Mouse (Mus musculus) heart, adult 2 months (tissue): ENCODE data around the gene Icmt.

ENCODE experiments used
- CTCF ChIP-seq: fragments of 200-600 bp; IDR thresholded peaks from 2 replicates; pipeline ENCODE4 v1.8.1; 2022; ENCODE audit warnings: antibody characterized with exemption, mild to moderate bottlenecking, moderate library complexity
- POLR2A ChIP-seq: fragments of 200-500 bp; IDR thresholded peaks from 2 replicates; pipeline ENCODE4 v1.6.1; 2011; ENCODE audit warnings: mild to moderate bottlenecking, low read depth, low read length, control low read depth; ENCODE audit not compliant: insufficient read depth

DNA sequence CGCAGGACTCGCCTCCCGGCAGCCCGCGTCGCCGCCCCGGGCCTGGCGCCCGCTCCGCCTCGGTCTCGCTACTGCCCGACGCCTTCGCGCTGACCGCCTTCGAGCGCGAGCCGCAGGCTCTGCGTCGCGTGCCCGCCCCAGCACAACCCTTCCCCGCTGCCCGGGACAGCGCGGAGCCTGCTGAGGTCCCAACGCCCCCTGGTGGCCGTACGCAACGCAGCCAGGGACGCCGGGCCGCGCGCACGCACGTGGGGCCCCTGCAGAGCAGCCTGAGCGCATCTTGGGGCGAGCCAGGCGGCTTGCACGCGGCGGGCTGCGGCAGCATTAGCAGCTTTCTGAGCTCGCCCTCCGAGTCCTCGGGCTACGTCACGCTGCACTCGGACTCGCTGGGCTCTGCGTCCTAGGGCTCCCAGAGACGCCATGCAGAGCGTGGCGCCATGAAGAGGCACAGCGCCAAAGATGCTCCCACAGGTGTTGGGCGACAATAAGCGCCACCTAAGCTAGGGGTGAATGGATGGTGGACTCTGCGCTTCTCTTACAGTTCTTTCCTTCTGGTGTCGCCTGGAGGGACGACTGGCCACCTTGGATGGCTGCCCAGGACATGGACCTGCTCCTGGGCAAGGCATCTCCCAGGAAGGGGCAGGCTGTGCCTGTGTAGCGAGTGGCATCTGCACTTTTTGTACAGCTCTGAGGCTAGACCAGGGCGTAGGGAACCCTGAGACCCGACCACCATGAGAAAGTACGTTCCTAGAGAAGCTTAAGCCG, 13.7 kb upstream of the Icmt start:
- TF ChIP-seq POLR2A = no peak
- peak; percentile 99 for TF ChIP-seq CTCF
